In genomic region chr10:62192701-62193157, GRCm38 (mm10) we compare ENCODE assay signal across 9 mouse cellular contexts. TPM values are rescaled to one million over a fixed set of nuclear protein-coding genes. Genes with fewer than 3 reads are reported as not detected.
A peak's percentile ranks its signal among the peaks of the same experiment; 100 is the strongest.
DNase-seq lines count a peak whose midpoint lies in the region; ATAC-seq and TF ChIP-seq lines count a peak whose summit lies in the region.
"Had no signal": no experiment of that assay in that cellular context is flagged by ENCODE, and none has a peak within 500 bp of the region (broad histone marks: within the 10 kb centered on the region; RNA-seq: fewer than 3 reads in every experiment).

No protein-coding gene starts in this region.

- H3K9me3 ChIP-seq in hindbrain, postnatal 0 days (ENCODE audit: low read length), result no peaks in the 10 kb centered on the region

- no peak for ATAC-seq in hindbrain, postnatal 0 days

- no peak for TF ChIP-seq CTCF in cerebellum, adult 2 months (IDR thresholded peaks at IDR 0.05; ENCODE audit: borderline replicate concordance, insufficient read depth, low read depth, low read length)
- TF ChIP-seq CTCF in hindbrain, postnatal 0 days (IDR thresholded peaks at IDR 0.05; ENCODE audit: low read depth), result no peak

- intact Hi-C loops in left cerebral cortex, postnatal 25 days (cut with DNase I), result no loop called here

- no peaks in the 10 kb centered on the region for H3K36me3 ChIP-seq in hindbrain, postnatal 0 days (ENCODE audit: insufficient read depth, low read length)

- no peak for TF ChIP-seq POLR2A in cerebellum, adult 2 months (IDR thresholded peaks at IDR 0.05; ENCODE audit: borderline replicate concordance, insufficient read depth, low read length)

- no peak overlapping the region for H3K4me2 ChIP-seq in hindbrain, postnatal 0 days (ENCODE audit: low read depth, low read length)

- peaks cover 54% of the 10 kb centered on the region for H3K4me1 ChIP-seq in cerebellum, adult 2 months (ENCODE audit: control insufficient read depth, insufficient read depth, low read length)
- peaks cover 8% of the 10 kb centered on the region; the same call in 1 of the 2 replicates for H3K4me1 ChIP-seq in hindbrain, postnatal 0 days (ENCODE audit: insufficient read depth, low read length)

- peak; percentile 40 for DNase-seq in kidney, adult 11 months
- DNase-seq in kidney, adult 9 months, result no peak
- DNase-seq in Muller cell, postnatal 12 days (ENCODE audit: inconsistent ontology term), result peak; percentile 97
- DNase-seq in cerebellum, adult 2 months, result peak; percentile 90 to 98
- DNase-seq in hindbrain, postnatal 0 days (ENCODE audit: low spot score), result peak; percentile 57
- DNase-seq in left cerebral cortex, postnatal 25 days (ENCODE audit: low spot score in 2 of 2), result peak; percentile 31 to 83
- DNase-seq in embryo, embryonic 10.5 days (ENCODE audit: low spot score), result no peak
- no peak for DNase-seq in c-Kit-positive CD71-positive TER-119-positive erythroid progenitor cells, embryonic 14.5 days (ENCODE audit: low spot score)

- H3K9ac ChIP-seq in hindbrain, postnatal 0 days (replicated peaks; ENCODE audit: low read length), result no peak overlapping the region

- H3K27me3 ChIP-seq in cerebellum, adult 2 months (ENCODE audit: control insufficient read depth, insufficient read depth, low read length), result no peaks in the 10 kb centered on the region
- H3K27me3 ChIP-seq in hindbrain, postnatal 0 days (ENCODE audit: insufficient read depth, low read length), result no peaks in the 10 kb centered on the region

- H3K27ac ChIP-seq in cerebellum, adult 2 months (ENCODE audit: insufficient read depth, low read length), result peak overlapping the region; percentile 73
- no peak overlapping the region for H3K27ac ChIP-seq in hindbrain, postnatal 0 days

- WGBS in cerebellum, adult 2 months, result 4% methylated on average over 9 of the region's 9 CpGs
- 33% methylated on average over 9 of the region's 9 CpGs for WGBS in hindbrain, postnatal 0 days

- no peak overlapping the region for H3K4me3 ChIP-seq in cerebellum, adult 2 months (replicated peaks; ENCODE audit: insufficient read depth, low read depth, low read length)
- H3K4me3 ChIP-seq in hindbrain, postnatal 0 days (ENCODE audit: low read length), result no peak overlapping the region

RNA-seq across cellular contexts. Expression of gene Tspan15, which starts 38.3 kb away (rescaled TPM):
- 51.2 and 55.0 TPM in 2 replicates for polyA plus RNA-seq in cerebellum, adult 2 months (2012; rRNA removed)
- total RNA-seq in hindbrain, postnatal 0 days (2014; rRNA removed), result 30.8 and 38.3 TPM in 2 replicates
- polyA plus RNA-seq in hindbrain, postnatal 0 days (2015; fragmentation: Nextera tagmentation; extraction: Ambion mirVana), result 20.4 and 21.4 TPM in 2 replicates
- 10 to 100 TPM; 11.1 to 13.7 TPM for total RNA-seq in left cerebral cortex, postnatal 25 days (2021)

RNA-seq across cellular contexts. Expression of gene Fam241b, which starts 49.0 kb away (rescaled TPM):
- polyA plus RNA-seq in cerebellum, adult 2 months (2012; rRNA removed), result 71.8 and 74.2 TPM in 2 replicates
- total RNA-seq in hindbrain, postnatal 0 days (2014; rRNA removed), result 92.9 and 97.9 TPM in 2 replicates
- polyA plus RNA-seq in hindbrain, postnatal 0 days (2015; fragmentation: Nextera tagmentation; extraction: Ambion mirVana), result 143 and 152 TPM in 2 replicates
- 10 to 100 TPM; 53.0 to 54.6 TPM for total RNA-seq in left cerebral cortex, postnatal 25 days (2021)

RNA-seq across cellular contexts. Expression of gene Tacr2, which starts 59.5 kb away (rescaled TPM):
- polyA plus RNA-seq in cerebellum, adult 2 months (2012; rRNA removed), result 0.07 TPM in 1 of 2 replicates, not detected in the other
- not detected in 2 replicates for total RNA-seq in hindbrain, postnatal 0 days (2014; rRNA removed)
- 0.08 TPM in 2 replicates for polyA plus RNA-seq in hindbrain, postnatal 0 days (2015; fragmentation: Nextera tagmentation; extraction: Ambion mirVana)
- total RNA-seq in left cerebral cortex, postnatal 25 days (2021), result under 1 TPM; 0.16 to 0.18 TPM

RNA-seq across cellular contexts. Expression of gene Neurog3, which starts 59.8 kb away (rescaled TPM):
- polyA plus RNA-seq in cerebellum, adult 2 months (2012; rRNA removed), result 0.13 and 0.18 TPM in 2 replicates
- not detected in 2 replicates for total RNA-seq in hindbrain, postnatal 0 days (2014; rRNA removed)
- not detected in 2 replicates for polyA plus RNA-seq in hindbrain, postnatal 0 days (2015; fragmentation: Nextera tagmentation; extraction: Ambion mirVana)
- not detected for total RNA-seq in left cerebral cortex, postnatal 25 days (2021)
- total RNA-seq: left cerebral cortex, postnatal 14 days had no signal

Comparison
In these comparisons a context has a peak if more than half of its experiments do, and no peak if none do; other contexts are left out.
1. DNase-seq: peak in kidney, adult 11 months (single experiment), Muller cell, postnatal 12 days (single experiment), cerebellum, adult 2 months (2 of 2), hindbrain, postnatal 0 days (single experiment) and left cerebral cortex, postnatal 25 days (2 of 2); none in kidney, adult 9 months (single experiment), embryo, embryonic 10.5 days (single experiment) and c-Kit-positive CD71-positive TER-119-positive erythroid progenitor cells, embryonic 14.5 days (single experiment).